Mouse (Mus musculus) spleen, adult 18-20 months (tissue): ENCODE results near the gene Abhd2.

Source experiments
- DNase-seq, 2 experiments: peaks; one replicate each; pipeline ENCODE4 v3.0.0; 2022; ENCODE audit warnings: mixed read lengths in 2 of 2

The Abhd2 gene

DNA sequence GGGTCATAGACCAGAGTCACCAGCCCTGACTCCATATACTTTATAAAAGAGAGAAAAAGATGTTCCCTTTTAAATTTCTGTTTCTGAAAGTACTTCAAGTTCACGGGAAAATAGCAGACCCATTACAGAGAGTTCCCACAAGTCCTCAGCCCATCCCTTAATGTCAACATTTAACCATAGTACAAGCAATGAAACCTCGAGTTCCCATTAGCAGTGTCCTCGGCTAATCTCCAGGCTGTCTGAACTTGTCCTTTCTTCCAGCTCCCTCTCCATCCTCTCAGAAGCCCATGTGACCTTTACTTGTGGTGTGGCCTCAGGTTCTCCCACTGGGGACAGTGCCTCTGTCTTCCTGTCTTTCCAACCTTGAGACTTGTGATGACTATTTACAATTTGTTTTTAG is 60.4 kb downstream of the Abhd2 start:
- DNase-seq, result no peak

DNA sequence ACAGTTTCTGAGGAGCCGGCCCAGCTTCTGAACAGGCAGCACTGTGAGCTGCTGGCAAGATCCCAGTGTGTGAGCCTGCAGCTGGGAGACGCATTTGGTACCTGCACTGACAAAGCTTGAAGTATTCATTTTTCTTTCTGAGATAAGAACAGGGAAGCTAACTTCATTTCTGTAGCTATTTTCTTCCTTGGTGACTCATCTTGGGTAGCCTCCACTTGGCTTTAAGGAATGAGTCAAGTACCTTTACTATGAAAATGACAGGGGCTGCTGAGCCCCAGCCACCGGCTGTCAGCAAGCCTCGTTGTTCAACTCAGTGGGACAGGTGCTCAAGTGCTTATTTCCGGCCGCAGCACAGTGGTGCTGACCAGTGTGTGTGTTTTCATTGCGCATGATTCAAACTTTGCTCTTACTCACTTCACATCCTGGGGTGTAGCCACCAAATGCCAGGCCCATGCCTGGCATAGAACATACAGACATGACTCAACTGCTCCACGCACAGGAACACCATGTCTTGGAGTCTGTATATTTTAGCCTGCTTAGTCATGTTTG is 63.4 kb downstream of the Abhd2 start:
- no peak for DNase-seq

DNA sequence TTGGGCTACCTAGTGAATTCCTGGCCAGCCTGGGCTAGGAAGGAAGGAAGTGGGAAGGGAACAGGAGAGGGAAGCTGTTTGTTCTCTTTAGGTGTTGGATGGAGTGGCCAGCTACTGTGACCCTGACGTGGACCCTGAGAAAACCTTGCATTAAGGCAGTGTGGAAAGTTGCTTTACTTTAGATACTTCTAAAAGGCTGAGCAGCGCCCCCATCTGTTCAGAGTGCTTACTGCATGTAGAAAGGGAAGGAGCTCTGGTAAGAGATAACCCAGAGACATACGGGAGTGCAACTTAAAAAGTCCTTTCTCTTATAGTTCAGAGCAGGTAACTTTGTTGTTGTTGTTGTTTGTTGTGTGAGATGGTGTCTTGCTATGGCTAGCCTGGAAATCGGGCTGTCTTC is 72.9 kb downstream of the Abhd2 start:
- DNase-seq, result peak in 1 of 2 experiments; percentile 51

DNA sequence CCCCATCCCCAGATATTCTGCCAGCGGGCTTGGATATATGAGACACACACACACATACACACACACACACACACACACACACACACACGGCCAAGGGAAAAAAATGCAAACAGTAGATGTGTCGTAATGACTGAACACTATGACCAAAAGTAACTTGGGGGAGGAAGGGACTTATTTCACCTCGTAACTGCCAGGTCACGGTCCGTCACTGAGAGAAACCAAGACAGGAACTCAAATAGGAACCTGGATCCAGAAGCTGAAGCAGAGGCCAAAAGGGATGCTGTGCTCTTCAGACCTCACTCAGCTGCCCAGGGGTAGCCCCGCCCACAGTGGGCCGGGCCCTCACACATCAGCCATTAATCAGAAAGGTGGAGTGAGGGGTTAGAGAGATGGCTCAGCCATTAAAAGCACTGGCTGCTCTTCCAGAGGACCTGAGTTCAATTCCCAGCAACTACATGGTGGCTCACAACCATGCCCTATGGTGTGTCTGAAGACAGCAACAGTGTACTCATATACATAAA is 73.6 kb downstream of the Abhd2 start:
- no peak for DNase-seq

DNA sequence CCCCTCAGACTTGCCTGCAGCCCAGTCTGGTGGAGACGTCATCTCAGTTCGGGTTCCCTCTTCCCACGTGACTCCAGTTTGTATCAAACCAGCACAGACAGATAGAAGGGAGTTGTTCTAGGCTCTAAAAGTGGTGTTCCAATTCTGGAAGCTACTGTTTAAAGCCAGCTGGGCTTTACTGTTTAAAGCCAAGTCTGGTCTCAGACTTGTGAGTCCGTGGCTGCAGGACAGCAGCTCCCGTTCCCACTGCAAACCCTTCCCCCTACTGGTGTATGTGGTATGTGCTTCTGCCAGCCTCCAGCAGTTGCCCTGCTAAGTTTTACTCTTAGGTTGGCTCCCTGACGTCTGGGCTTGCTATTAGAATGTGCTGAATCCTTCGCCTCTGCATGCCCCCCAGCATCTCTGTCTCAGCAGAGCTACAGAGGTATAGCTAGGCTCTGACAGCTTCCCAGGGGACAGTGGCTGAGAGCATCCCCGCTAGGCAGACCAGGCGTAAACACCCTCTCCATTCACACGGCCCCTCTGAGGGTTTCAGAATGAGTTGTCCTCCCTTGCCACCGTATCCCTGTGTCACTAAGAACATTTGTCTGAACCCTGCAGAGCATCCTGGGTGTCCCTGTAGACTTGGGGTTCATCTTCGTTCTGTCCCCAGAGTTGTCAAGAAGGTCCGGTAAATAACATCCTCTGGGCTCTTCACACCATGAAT is 74.3 kb downstream of the Abhd2 start:
- DNase-seq, result no peak

DNA sequence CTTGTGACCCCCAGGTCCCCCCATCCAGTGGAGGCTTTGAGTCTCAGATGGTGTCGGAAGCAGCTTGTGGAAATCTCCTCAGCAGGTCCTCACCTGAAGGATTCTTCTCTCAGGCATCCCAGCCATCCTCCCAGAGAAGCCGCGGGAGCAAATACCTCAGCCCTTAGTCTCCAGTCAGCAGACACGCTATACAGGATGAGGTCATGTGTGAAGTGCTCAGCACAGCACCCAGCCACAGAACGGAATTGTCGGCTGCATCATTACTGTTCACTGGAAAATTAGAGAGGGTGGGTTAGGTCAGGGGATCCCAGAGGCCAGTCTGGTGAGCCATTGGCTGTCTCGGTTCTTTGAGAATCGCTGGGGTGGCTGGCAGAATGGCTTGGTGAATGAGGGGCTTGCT is 75.8 kb downstream of the Abhd2 start:
- no peak for DNase-seq

DNA sequence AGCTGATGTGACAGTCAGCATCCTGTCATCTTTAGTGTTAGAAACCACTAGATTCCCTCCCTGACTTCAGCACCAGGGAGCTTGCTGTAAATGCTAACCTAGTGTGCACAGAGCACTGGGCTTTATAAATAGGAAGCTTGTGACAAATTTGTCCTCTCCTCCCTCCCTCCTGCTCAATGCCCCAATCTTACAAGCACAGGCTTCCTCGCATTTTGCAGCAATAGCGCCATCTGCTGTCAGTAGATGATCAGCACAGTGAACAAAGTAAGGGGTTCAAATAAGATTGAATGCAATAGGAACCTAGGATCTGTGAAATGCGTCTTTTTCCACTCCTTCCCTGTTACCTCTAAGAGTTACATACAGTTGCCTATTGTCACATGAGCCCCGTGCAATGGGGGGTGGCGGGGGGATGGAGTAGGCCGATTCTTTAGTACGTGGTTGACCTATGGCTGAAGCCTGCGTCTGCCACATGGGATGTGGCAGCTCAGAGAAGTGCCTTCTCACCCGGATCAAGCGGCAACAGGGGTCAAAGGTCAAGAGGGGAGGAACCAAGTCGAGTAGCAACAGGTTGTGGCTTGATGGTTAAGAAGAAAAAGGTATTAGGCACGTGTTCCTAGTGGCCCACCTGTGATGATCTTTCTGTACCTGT is 76.9 kb downstream of the Abhd2 start:
- DNase-seq, result peak in 1 of 2 experiments; percentile 49

DNA sequence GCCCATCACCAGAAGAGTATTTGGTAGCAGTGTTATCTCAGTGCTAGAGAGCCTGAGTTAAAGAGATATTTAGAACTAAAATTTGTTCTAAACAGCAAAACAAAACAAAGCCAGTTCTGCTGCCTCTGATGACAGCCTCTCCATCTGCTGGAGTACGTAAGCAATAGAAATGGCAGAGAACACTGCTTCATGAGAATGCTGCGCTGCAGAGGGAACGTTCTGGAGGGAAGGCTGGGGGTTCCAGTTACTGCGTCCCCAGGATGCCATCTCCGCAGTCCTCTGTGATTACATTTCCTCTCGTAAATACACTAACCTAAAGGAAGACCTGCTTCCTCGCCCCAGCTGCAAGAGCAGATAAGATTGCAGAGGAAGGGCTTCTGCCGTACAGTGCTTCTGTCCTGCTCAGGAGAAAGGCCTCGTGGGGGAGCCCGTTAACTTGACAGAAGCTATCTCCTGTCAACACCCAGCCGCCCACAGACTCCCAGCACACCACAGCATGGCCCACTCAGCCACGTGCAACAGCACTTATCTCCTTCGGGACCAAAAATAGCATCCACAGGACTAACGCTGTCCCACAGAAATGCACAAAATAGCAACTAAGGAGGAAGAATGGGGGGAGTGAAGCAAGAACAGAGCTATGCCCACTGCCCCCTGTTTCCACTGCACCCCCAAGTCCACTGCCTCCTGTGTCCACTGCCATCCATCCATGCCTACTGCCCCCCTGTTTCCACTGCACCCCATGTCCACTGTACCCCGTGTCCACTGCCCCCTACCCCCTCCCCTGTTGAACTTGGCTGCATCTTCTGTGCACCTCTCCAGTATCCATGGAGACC is 85.6 kb downstream of the Abhd2 start:
- no peak for DNase-seq

DNA sequence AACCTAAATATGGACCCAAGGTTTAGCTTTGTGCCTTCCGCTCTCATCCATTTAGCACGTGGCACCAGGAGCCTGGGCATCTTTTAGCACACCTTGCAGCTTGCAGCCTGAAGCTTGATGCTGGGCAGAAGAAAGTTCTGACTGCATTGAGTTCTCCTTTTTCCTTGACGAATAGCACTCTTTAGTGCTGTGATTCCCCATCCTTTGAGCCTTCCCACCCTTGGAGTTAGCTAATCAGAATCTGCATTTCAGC is 86.1 kb downstream of the Abhd2 start:
- no peak for DNase-seq

DNA sequence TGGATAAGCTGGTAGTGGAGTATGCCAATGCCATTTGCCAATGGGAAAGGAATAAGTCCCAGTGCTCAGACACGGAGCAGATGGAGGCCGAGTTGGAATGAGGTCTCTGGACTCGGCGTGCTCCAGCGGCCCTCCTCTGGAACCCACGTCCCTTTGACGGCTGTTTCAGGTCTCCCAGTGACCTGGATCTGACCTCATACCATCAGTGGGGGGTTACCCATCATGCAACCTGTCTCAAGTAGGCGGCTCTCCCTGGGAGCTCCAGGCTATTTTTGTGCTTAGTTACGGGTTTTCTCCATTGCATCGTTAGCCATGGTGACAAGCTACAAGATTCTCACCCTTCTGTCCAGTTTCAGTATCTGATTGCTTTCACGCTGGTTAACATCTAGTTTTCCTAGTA is 87.1 kb downstream of the Abhd2 start:
- no peak for DNase-seq

DNA sequence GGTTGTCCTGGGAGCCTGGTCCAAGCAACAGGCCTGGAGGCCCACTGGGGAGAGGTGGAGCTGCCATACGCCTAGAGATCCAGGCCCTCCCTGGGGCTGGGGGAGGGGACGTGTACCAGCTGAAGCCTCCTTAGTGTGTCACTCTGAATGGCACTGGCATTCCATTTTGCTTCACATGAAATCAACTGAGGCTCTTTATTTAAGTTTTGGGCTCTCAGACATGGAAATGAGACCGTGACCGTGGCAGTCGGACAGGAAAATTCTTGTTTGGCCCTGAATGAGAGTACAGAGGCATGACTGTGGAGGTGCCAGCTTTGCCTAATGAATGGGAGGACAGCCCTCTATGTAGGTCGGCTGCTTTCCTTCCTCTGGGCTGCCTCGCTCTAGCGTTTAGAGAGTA is 89.2 kb downstream of the Abhd2 start:
- DNase-seq, result no peak

DNA sequence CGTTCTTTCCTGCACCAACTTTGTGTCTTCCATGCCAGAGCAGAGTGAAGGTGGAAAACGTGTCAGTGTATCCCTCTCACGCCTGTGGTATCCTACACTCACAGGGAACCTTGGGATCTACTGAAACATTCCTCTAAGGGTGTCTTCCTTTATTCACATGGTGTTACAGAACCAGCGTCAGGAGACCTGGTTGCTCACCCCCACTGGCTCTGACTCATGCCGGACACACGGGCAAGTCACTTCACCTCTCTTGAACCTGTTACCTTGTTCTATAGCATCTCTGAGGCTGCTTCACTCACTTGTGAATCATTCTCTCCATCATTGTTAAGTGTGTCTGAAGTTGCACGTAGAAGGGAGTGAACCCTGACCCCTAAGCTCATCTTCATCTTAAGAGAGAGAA is 89.8 kb downstream of the Abhd2 start:
- DNase-seq, result no peak

DNA sequence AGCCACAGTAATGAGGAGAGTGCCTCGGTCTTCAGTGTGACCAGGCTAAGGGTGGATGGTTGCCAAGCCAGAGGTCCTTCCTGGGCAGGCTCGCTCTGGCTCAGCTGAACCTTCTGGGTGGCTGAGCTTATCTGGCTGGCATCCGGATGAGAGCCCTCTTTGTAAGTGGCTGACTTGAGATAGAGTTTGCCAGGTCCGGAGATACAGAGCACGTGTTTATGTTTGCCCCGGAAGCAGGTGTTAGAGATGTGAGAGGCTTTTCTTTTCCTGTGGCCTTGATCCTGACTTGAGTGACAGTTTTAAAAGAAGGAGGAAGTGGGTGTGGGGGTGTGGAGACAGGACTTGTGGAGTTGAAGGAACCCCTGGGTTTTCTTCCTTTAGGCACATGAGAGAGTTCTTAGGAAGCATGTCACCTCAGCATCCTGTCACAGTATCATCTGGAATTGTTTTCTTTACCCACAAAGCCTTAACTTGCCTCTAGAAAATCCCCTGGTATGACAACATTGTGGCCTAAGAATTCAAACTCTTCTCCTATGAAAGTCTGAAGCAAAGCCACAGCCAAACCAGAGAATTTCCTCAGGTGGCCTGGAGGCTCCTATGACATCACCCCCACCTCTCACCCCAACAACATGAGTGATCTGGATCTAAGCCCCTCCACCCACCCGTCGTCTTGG is 90.5 kb downstream of the Abhd2 start:
- DNase-seq, result no peak

DNA sequence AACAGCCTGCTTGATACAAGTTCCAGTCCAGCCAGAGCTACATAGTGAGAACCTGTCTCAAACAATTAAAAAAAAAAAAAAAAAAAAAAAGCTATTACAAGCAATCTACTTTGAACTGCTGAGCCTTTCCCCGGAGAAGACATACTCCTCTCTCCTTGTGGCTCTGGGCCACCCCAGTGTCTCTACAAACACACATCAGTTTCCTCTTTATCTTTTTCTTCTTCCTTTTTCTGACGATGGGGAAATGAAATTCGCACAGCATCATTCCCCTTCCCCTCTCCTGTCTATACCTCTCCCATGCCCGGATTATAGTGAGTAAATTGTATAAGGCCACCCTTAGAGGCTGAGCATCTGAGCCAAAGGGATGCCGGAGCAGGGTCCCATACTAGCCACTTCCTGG is 95.7 kb downstream of the Abhd2 start:
- DNase-seq, result no peak

DNA sequence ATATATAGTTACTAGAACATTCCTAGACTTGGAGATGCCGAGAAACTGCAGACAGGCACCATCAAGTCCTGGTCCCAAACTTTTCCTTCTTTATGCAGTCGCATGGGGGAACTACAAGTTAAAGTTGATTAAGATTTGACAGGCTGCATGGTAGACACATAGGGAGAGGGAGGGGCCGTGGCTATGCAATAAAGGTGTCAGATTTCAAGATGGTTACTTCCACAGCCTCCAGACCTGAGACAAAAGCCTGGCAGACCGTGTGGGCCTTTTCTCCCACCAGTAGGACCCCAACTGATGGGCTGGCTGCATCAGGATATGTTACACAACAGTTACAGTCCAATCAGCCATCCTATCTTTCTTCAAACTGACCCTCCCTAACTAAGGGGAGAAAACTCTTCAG is 96.4 kb downstream of the Abhd2 start:
- DNase-seq, result no peak

DNA sequence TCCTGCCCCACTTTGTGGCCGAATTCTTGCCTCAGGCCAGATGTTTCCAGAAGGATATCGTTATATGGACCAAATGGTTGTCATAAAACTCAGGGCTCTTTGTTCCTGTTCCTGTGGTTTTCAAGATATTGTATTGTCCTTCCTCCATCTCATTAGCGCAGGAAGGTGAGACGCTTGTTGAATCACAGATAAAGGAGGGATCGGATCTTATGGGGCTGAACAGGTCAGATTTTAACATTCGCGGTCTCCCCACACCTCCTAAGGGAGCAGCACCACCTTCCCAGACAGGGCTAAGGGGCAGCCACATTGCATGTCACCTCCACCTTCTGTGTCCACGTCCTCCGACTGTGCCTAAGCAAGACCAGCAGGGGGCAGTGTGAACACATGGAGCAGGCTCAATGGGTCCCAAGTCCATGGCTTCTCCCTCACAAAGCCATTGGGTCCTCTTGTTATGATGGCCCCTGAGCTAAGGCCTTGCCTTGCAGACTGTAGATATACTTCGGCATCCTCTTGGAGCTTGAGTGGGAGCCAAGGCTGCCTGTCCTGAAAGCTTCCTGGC is 98.4 kb downstream of the Abhd2 start:
- DNase-seq, result peak; percentile 49 to 66

DNA sequence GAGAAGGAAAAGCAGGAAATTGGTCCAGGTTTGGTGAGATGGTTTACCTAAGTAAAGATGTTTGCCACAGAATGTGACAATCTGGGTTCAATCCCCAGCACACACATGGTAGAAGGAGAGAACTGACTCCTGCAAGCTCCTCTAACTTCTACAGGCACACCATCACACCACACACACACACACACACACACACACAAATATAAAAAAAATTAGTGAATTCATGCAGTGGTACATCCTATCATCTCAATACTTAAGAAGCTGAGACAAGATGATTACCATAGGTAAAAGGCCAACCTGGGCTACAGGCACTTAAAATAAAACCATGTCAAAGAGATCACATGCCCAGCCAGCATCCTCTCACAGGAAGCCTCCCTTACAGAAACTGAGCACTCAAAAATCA is 101.0 kb downstream of the Abhd2 start:
- no peak for DNase-seq

DNA sequence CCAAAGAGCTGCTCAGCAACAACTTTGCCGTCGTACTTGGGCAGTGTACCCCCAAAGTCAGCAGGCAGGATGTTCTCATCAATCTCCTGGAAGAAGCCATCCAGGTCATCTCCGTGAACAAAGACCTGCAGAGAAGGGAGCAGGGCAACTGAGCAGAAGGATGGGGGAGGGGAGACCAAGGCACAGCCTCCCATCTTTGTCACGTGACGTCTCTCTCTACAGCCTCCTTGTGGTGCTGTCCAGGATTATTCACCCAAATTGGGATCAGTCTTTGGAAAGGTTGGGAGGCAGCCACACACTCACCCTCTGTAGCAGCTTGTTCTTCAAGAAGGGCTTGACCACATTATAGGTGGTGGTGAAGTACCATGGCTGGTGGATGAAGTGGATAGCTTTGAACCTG is 102.6 kb downstream of the Abhd2 start:
- DNase-seq, result no peak

DNA sequence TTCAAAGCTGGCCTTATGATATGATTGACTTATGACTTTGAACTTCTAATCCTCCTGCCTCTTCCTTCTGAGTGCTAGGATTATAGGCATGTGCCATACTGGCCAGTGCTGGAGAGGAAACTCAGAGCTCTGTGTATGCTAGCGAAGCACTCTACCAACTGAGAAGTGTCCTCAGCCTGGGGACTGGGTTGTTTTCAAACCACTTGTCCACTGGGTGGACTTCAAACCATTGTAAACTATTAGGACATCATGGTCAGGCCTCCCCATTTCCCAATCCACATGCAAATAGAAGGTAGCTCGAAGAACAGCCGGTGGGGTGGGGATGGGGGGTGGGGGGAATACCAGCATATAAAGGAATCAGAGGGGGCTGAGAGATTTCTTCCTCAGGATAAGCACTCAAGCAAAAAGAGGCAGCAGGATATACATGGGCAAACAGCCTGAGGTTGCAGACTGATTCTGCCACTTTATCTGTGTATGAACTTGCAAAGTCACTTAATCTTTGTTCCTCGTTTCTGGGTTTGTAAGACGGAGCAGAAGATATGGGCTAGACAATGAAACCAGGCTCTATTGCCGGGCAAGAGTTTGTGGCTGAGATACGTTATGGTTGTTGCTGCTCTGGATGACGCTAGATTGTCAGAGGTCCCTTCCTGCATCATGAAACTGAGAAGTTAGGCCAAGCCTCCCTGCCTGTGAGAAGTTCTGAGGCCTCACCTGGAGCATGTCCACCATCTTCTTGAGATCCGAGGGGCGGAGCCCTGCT is 103.7 kb downstream of the Abhd2 start:
- DNase-seq, result no peak

DNA sequence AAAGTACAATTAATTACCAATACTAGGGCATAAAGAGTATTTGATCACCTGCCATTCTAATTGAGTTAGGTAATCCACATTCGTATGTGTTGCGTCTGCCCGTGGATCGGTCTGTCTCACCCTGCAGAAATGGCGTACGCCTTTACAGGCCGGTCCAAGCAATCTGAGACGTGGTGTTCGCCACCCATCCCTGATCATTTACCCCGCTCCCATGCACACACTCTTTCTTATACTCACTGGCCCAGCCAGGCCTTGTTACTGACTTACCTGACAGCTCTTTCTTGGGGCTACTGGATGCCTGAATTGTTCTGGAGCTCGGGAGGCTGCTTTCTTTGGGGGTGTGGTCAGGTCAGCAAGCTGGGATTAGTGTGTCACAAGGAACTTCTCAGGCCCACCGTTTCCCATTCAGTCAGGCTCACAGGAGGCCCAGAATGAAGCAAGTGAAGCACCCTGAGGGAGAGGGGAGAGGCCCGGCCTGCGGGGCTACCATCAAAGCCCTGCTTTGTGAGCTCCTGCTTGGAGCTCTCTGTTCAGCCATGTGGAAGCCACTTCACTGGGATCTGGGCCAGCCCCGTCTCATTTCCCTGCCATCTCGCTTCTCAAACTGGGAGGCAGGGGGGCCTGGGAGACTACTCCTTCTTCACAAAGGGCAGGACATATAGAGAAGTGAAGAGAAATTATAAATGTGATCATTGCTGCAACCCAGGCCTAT is 113.6 kb downstream of the Abhd2 start, which contains the start of gene Rlbp1:
Gene Rlbp1 (minus strand): TSS at position 627 of the 712 bp plus-strand sequence.
- DNase-seq, result no peak

DNA sequence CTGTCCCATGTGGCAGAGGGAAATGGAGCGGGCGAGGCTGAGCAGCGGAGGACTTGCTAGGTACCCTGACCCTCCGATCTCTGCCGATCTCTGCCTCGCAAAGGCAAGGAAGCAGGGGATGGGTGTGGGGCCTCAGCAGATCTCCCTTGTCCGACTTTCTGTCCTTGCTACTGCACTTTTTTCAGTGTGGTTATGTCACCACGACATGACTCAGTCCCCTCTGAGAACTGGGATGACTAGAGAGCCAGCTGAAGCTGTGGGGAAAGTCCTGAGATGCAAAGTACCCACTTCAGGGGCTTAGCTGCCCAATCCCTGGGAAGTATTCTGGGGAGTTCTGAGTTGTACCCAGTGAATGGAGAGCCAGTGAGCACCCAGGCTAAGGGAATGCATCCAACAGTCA is 114.1 kb downstream of the Abhd2 start:
- DNase-seq, result no peak
